Mouse (Mus musculus) kidney, postnatal 0 days (tissue): ENCODE results near the gene Abi1. TPM values are rescaled to one million over a fixed set of nuclear protein-coding genes. Genes with fewer than 3 reads are reported as not detected.
"Not testable (repeated sequence)": the region's sequence is repeated elsewhere in the genome, so short reads cannot be mapped to it uniquely, and the experiment has no call there.

Experiments used
- ATAC-seq: fragments of 200-750 bp; cut with Nextera tagmentation; replicated peaks from 2 replicates; pipeline ENCODE4 v1.8.0; 2017; ENCODE audit warnings: low read depth, moderate number of reproducible peaks, moderate TSS enrichment, moderate library complexity; ENCODE audit not compliant: low FRiP score
- DNase-seq: peaks from one replicate; pipeline ENCODE4 v3.0.0-alpha.2; 2016; ENCODE audit warnings: low spot score
- H3K27ac ChIP-seq: fragments of 300-500 bp; sonication (generic); 2 replicates; pipeline ENCODE4 v1.5.1; 2014; ENCODE audit warnings: mild to moderate bottlenecking
- H3K27me3 ChIP-seq: fragments of 300-500 bp; sonication (generic); 2 replicates; pipeline ENCODE4 v1.6.1; 2014; ENCODE audit warnings: low read length, mixed read lengths; ENCODE audit not compliant: insufficient read depth
- H3K36me3 ChIP-seq: fragments of 300-500 bp; sonication (generic); 2 replicates; pipeline ENCODE4 v1.6.1; 2014; ENCODE audit warnings: low read length, mixed read lengths; ENCODE audit not compliant: insufficient read depth
- H3K4me1 ChIP-seq: fragments of 300-500 bp; sonication (generic); replicated peaks from 2 replicates; pipeline ENCODE4 v1.6.1; 2014; ENCODE audit warnings: antibody characterized with exemption, low read length, mixed read lengths; ENCODE audit not compliant: insufficient read depth
- H3K4me2 ChIP-seq: fragments of 300-500 bp; sonication (generic); 2 replicates; pipeline ENCODE4 v1.6.1; 2014; ENCODE audit warnings: mild to moderate bottlenecking, low read length, moderate library complexity, mixed read lengths
- H3K4me3 ChIP-seq: fragments of 300-500 bp; sonication (generic); replicated peaks from 2 replicates; pipeline ENCODE4 v1.5.1; 2014; ENCODE audit warnings: low read depth, low read length
- H3K9ac ChIP-seq: fragments of 300-500 bp; sonication (generic); 2 replicates; pipeline ENCODE4 v1.6.1; 2014; ENCODE audit warnings: low read depth, low read length
- H3K9me3 ChIP-seq: fragments of 300-500 bp; sonication (generic); replicated peaks from 2 replicates; pipeline ENCODE4 v1.6.1; 2016; ENCODE audit warnings: low read length, inconsistent platforms, mixed read lengths
- CTCF ChIP-seq: IDR thresholded peaks from 2 replicates; pipeline ENCODE4 v1.5.1; 2016; ENCODE audit warnings: antibody characterized with exemption, low read depth, mild to moderate bottlenecking, moderate library complexity
- WGBS: fragments of 180-500 bp; shearing (Covaris S2); extraction: QIAGEN DNeasy Blood & Tissue Kit; methylation state at CpG from one replicate; pipeline ENCODE4 v1.1.7; 2014; 5-methylcytosine and 5-hydroxymethylcytosine counted together
- polyA plus RNA-seq: library from polyadenylated mRNA; unstranded; fragments of >200 nt; fragmentation: Nextera tagmentation; extraction: Ambion mirVana; gene quantifications from 2 replicates; pipeline ENCODE4 v1.2.1, GENCODE M21; 2015

Abi1 gene
- polyA plus RNA-seq, 1 experiment from 2014 or later = 41.0 TPM

GRCm38 (mm10) chr2:22957415-22957814, 82.6 kb downstream of the Abi1 start:
- no peaks in the 10 kb centered on the region for H3K4me1 ChIP-seq
- no peak overlapping the region for H3K4me2 ChIP-seq
- no peak for DNase-seq
- no peak for TF ChIP-seq CTCF
- WGBS = 78% methylated on average over 1 of the region's 1 CpGs
- no peak overlapping the region for H3K27ac ChIP-seq
- no peaks in the 10 kb centered on the region for H3K9me3 ChIP-seq
- H3K4me3 ChIP-seq = no peak overlapping the region
- H3K27me3 ChIP-seq = no peaks in the 10 kb centered on the region
- H3K9ac ChIP-seq = no peak overlapping the region
- no peak for ATAC-seq
- 0 out of 2 replicates have a peak, but pooled peaks cover 6% of the 10 kb centered on the region for H3K36me3 ChIP-seq

- Histone ChIP-seq H3K4me2 (no peak overlapping the region), H3K9ac (no peak overlapping the region), H3K4me3 (no peak overlapping the region), H3K36me3 (0 out of 2 replicates have a peak, but pooled peaks cover 6% of the 10 kb centered on the region), H3K4me1 (no peaks in the 10 kb centered on the region), H3K27ac (no peak overlapping the region), H3K27me3 (no peaks in the 10 kb centered on the region), H3K9me3 (no peaks in the 10 kb centered on the region)
- no peak for TF ChIP-seq CTCF
- no peak for ATAC-seq
- 83% methylated on average over 5 of the region's 5 CpGs for WGBS
- no peak for DNase-seq
These were observed 84.1 kb downstream of the Abi1 start for GRCm38 (mm10) chr2:22955914-22956313.

GRCm38 (mm10) chr2:22954278-22954677, 85.8 kb downstream of the Abi1 start:
- H3K4me2 ChIP-seq = no peak overlapping the region
- H3K36me3 ChIP-seq = 0 out of 2 replicates have a peak, but pooled peaks cover 6% of the 10 kb centered on the region
- 82% methylated on average over 4 of the region's 4 CpGs for WGBS
- H3K27ac ChIP-seq = no peak overlapping the region
- H3K9ac ChIP-seq = no peak overlapping the region
- no peaks in the 10 kb centered on the region for H3K4me1 ChIP-seq
- ATAC-seq (no peak), DNase-seq (no peak)
- no peaks in the 10 kb centered on the region for H3K27me3 ChIP-seq
- H3K4me3 ChIP-seq = no peak overlapping the region
- TF ChIP-seq CTCF = no peak
- H3K9me3 ChIP-seq = no peaks in the 10 kb centered on the region

- WGBS = 39% methylated on average over 4 of the region's 4 CpGs
- Histone ChIP-seq H3K36me3 (peaks cover 7% of the 10 kb centered on the region), H3K4me2 (no peak overlapping the region), H3K4me1 (no peaks in the 10 kb centered on the region), H3K4me3 (no peak overlapping the region), H3K9ac (no peak overlapping the region), H3K27ac (no peak overlapping the region), H3K9me3 (no peaks in the 10 kb centered on the region), H3K27me3 (no peaks in the 10 kb centered on the region)
- no peak for TF ChIP-seq CTCF
- DNase-seq (no peak), ATAC-seq (no peak)
These were observed 90.1 kb downstream of the Abi1 start for GRCm38 (mm10) chr2:22949956-22950355.

- no peak for TF ChIP-seq CTCF
- H3K4me1 ChIP-seq = no peaks in the 10 kb centered on the region
- DNase-seq = no peak
- H3K36me3 ChIP-seq = no peaks in the 10 kb centered on the region
- WGBS = 86% methylated on average over 1 of the region's 1 CpGs
- no peak overlapping the region for H3K4me3 ChIP-seq
- H3K4me2 ChIP-seq = no peak overlapping the region
- no peak for ATAC-seq
- no peaks in the 10 kb centered on the region for H3K9me3 ChIP-seq
- no peak overlapping the region for H3K27ac ChIP-seq
- no peaks in the 10 kb centered on the region for H3K27me3 ChIP-seq
- no peak overlapping the region for H3K9ac ChIP-seq
These were observed 106.5 kb downstream of the Abi1 start for GRCm38 (mm10) chr2:22933556-22933955.

GRCm38 (mm10) chr2:22928259-22928658, 111.8 kb downstream of the Abi1 start:
- whole genome bisulfite sequencing = 84% methylated on average over 2 of the region's 2 CpGs
- H3K4me2 ChIP-seq = no peak overlapping the region
- H3K4me1 ChIP-seq = no peaks in the 10 kb centered on the region
- TF ChIP-seq CTCF = no peak
- H3K27ac ChIP-seq = no peak overlapping the region
- no peak overlapping the region for H3K9ac ChIP-seq
- no peaks in the 10 kb centered on the region for H3K27me3 ChIP-seq
- no peaks in the 10 kb centered on the region for H3K9me3 ChIP-seq
- no peak for DNase-seq
- no peak for ATAC-seq
- no peaks in the 10 kb centered on the region for H3K36me3 ChIP-seq
- H3K4me3 ChIP-seq = no peak overlapping the region

GRCm38 (mm10) chr2:22925911-22926310, 114.1 kb downstream of the Abi1 start:
- not testable (repeated sequence) for H3K27me3 ChIP-seq, H3K36me3 ChIP-seq, H3K27ac ChIP-seq, H3K9ac ChIP-seq, DNase-seq, H3K4me3 ChIP-seq, ATAC-seq, H3K4me1 ChIP-seq, H3K4me2 ChIP-seq, H3K9me3 ChIP-seq
- WGBS = 95% methylated on average over 2 of the region's 3 CpGs
